Mouse (Mus musculus): ENCODE measurements at regions not wholly inside any gene's neighbourhood (a gene's known extent, or its start where the extent isn't known, plus 50 kb on each side); places are given as distances from the start of the nearest gene placed in this dataset.

GRCm38 (mm10) chr1:194268028-194268427 lies 350.0 kb upstream of the Plxna2 start:
- no peak for TF ChIP-seq POLR2A (IDR thresholded peaks at IDR 0.05; ENCODE audit: low read depth, low read length)
- TF ChIP-seq CTCF (IDR thresholded peaks at IDR 0.05; ENCODE audit: extremely low read depth, insufficient read depth, insufficient read length, insufficient replicate concordance), result no peak
